Mouse (Mus musculus) midbrain, postnatal 0 days (tissue): ENCODE data around the gene Naaladl2. TPM values are rescaled to one million over a fixed set of nuclear protein-coding genes. Genes with fewer than 3 reads are reported as not detected.

Experiments used
- ATAC-seq: fragments of 200-750 bp; cut with Nextera tagmentation; 2 replicates; pipeline ENCODE4 v1.8.0; 2017; ENCODE audit warnings: moderate number of reproducible peaks, mild to moderate bottlenecking, moderate TSS enrichment, moderate library complexity; ENCODE audit not compliant: low FRiP score
- DNase-seq: peaks from one replicate; pipeline ENCODE4 v3.0.0-alpha.2; 2015; ENCODE audit warnings: low spot score
- H3K27ac ChIP-seq: fragments of 300-500 bp; sonication (generic); 2 replicates; pipeline ENCODE4 v1.5.1; 2014; ENCODE audit warnings: low read depth, mild to moderate bottlenecking, low read length, mixed read lengths
- H3K27me3 ChIP-seq: fragments of 300-500 bp; sonication (generic); 2 replicates; pipeline ENCODE4 v1.6.1; 2014; ENCODE audit warnings: low read length, control low read depth, mixed read lengths; ENCODE audit not compliant: insufficient read depth
- H3K36me3 ChIP-seq: fragments of 300-500 bp; sonication (generic); 2 replicates; pipeline ENCODE4 v1.6.1; 2014; ENCODE audit warnings: low read length, control low read depth, mixed read lengths; ENCODE audit not compliant: insufficient read depth
- H3K4me1 ChIP-seq: fragments of 300-500 bp; sonication (generic); 2 replicates; pipeline ENCODE4 v1.6.1; 2014; ENCODE audit warnings: mild to moderate bottlenecking, control low read depth, antibody characterized with exemption, low read length, mixed read lengths; ENCODE audit not compliant: insufficient read depth
- H3K4me2 ChIP-seq: fragments of 300-500 bp; sonication (generic); 2 replicates; pipeline ENCODE4 v1.6.1; 2014; ENCODE audit warnings: low read depth, mild to moderate bottlenecking, low read length, mixed read lengths; ENCODE audit not compliant: poor library complexity, severe bottlenecking
- H3K4me3 ChIP-seq: fragments of 300-500 bp; sonication (generic); 2 replicates; pipeline ENCODE4 v1.5.1; 2014; ENCODE audit warnings: low read depth, mild to moderate bottlenecking, low read length, moderate library complexity
- H3K9ac ChIP-seq: fragments of 300-500 bp; sonication (generic); replicated peaks from 2 replicates; pipeline ENCODE4 v1.6.1; 2014; ENCODE audit warnings: mild to moderate bottlenecking, low read length, moderate library complexity, mixed read lengths; ENCODE audit not compliant: poor library complexity, severe bottlenecking
- H3K9me3 ChIP-seq: fragments of 300-500 bp; sonication (generic); 2 replicates; pipeline ENCODE4 v1.6.1; 2016; ENCODE audit warnings: low read length, control low read depth
- CTCF ChIP-seq: IDR thresholded peaks from 2 replicates; pipeline ENCODE4 v1.5.1; 2016; ENCODE audit warnings: antibody characterized with exemption, mild to moderate bottlenecking
- WGBS: fragments of 180-500 bp; shearing (Covaris S2); extraction: QIAGEN DNeasy Blood & Tissue Kit; methylation state at CpG from one replicate; pipeline ENCODE4 v1.1.7; 2014; 5-methylcytosine and 5-hydroxymethylcytosine counted together
- polyA plus RNA-seq: library from polyadenylated mRNA; unstranded; fragments of >200 nt; fragmentation: Nextera tagmentation; extraction: Ambion mirVana; gene quantifications from 2 replicates; pipeline ENCODE4 v1.2.1, GENCODE M21; 2015
- total RNA-seq: library from RNA; depleted of rRNA; stranded (reverse); fragments of >200 nt; gene quantifications from 2 replicates; pipeline ENCODE4 v1.2.3, GENCODE M21; 2014

The Naaladl2 gene
- total and polyA plus RNA-seq, 2 experiments from 2014 or later: 1.1 to 2.9 TPM

- Histone ChIP-seq H3K4me2 (no peak overlapping the region), H3K36me3 (no peaks in the 10 kb centered on the region), H3K9me3 (no peaks in the 10 kb centered on the region), H3K27me3 (no peaks in the 10 kb centered on the region), H3K4me3 (no peak overlapping the region), H3K27ac (no peak overlapping the region), H3K4me1 (no peaks in the 10 kb centered on the region), H3K9ac (no peak overlapping the region)
- DNase-seq (peak; percentile 5), ATAC-seq (no peak)
- TF ChIP-seq CTCF: no peak
- WGBS: 11% methylated on average over 4 of the region's 4 CpGs
Observed at GRCm38 (mm10) chr3:25127864-25128263, 16.2 kb downstream of the Naaladl2 start.

DNA sequence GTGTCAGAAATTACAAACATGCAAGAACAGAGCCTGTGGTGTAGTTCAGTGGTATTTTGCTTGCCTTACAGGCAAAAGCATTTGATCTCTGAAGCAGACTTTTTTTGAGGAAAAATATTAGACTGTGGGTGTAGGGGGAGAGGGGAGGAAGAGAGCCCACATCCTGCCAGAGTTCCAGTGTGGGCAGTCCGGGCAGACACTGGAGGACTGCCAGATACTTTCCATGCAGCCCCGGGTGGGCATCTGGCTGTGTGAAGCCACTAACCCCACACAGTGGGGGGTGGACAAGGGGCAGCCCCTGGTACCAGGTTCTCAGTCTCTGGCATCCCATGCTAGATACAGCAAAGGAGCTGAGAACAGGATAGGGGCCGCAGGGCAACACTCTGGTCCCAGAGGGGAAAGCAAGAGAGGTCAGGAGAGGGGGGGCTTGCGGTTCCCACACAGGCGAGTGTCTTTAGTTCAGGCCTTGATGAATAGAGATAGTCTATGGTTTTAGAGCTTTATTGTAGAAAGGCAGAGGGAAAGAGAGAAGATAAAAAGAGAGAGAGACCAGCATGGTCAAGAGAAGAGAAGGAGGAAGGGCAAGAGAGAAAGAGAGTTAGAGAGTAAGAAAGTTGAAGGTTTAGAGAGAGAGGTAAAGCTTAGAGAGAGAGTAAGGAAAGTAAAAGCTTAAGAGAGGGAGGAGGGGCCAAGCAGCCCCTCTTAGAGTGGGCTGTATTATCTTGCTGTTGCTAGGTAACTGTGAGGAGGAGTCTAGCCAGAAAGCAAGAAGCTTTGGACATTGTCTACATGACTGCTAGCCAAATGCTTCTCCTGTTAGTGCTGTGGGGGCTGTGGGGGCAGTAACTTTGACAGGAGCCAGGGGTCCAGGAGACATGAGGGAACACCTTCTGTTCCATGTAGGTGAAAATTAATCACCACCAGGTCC is 18.9 kb downstream of the Naaladl2 start:
- no peaks in the 10 kb centered on the region for H3K27me3 ChIP-seq
- H3K4me3 ChIP-seq: no peak overlapping the region
- H3K9me3 ChIP-seq: no peaks in the 10 kb centered on the region
- H3K4me2 ChIP-seq: no peak overlapping the region
- TF ChIP-seq CTCF: no peak
- DNase-seq (no peak), ATAC-seq (no peak)
- H3K4me1 ChIP-seq: no peaks in the 10 kb centered on the region
- H3K27ac ChIP-seq: no peak overlapping the region
- no peak overlapping the region for H3K9ac ChIP-seq
- 10% methylated on average over 5 of the region's 5 CpGs for WGBS
- H3K36me3 ChIP-seq: no peaks in the 10 kb centered on the region

- no peak overlapping the region for H3K4me3 ChIP-seq
- no peaks in the 10 kb centered on the region for H3K4me1 ChIP-seq
- H3K4me2 ChIP-seq: no peak overlapping the region
- H3K36me3 ChIP-seq: no peaks in the 10 kb centered on the region
- ATAC-seq (no peak), DNase-seq (no peak)
- no peak for TF ChIP-seq CTCF
- H3K27ac ChIP-seq: no peak overlapping the region
- 96% methylated on average over 4 of the region's 4 CpGs for WGBS
- no peak overlapping the region for H3K9ac ChIP-seq
- no peaks in the 10 kb centered on the region for H3K27me3 ChIP-seq
- no peaks in the 10 kb centered on the region for H3K9me3 ChIP-seq
Observed at GRCm38 (mm10) chr3:25113107-25113506, 31.0 kb downstream of the Naaladl2 start.

DNA sequence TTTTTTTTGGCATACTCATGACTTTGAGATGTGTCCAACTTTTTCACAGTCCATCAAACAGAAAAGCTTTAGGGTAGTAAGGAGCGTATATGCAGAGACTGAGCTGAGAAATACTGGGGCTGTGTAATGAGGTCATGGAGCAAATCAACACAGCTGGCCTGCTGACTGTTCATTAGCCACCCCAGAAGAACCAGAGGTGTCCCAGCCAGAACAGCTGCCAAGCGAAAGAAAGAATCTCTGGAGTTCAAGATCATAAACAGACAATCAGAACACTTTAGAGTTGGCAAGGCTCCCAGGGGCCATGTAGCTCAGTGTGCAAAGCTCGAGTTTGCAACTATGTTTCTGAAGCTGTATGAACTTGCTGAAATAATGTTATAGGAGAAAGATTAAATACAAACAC is 35.1 kb downstream of the Naaladl2 start:
- H3K4me2 ChIP-seq: no peak overlapping the region
- no peaks in the 10 kb centered on the region for H3K9me3 ChIP-seq
- H3K27me3 ChIP-seq: no peaks in the 10 kb centered on the region
- DNase-seq (peak; percentile 65), ATAC-seq (no peak)
- no peak overlapping the region for H3K27ac ChIP-seq
- no peaks in the 10 kb centered on the region for H3K4me1 ChIP-seq
- TF ChIP-seq CTCF: no peak
- no peak overlapping the region for H3K4me3 ChIP-seq
- no peak overlapping the region for H3K9ac ChIP-seq
- H3K36me3 ChIP-seq: no peaks in the 10 kb centered on the region
- 67% methylated on average over 3 of the region's 3 CpGs for WGBS

- no peaks in the 10 kb centered on the region for H3K9me3 ChIP-seq
- no peak for DNase-seq
- H3K27me3 ChIP-seq: no peaks in the 10 kb centered on the region
- no peak for TF ChIP-seq CTCF
- no peak for ATAC-seq
- H3K4me2 ChIP-seq: no peak overlapping the region
- H3K4me1 ChIP-seq: no peaks in the 10 kb centered on the region
- H3K36me3 ChIP-seq: no peaks in the 10 kb centered on the region
- no peak overlapping the region for H3K27ac ChIP-seq
- no peak overlapping the region for H3K4me3 ChIP-seq
- 90% methylated on average over 2 of the region's 2 CpGs for WGBS
- no peak overlapping the region for H3K9ac ChIP-seq
Observed at GRCm38 (mm10) chr3:25092986-25093385, 51.1 kb downstream of the Naaladl2 start.

DNA sequence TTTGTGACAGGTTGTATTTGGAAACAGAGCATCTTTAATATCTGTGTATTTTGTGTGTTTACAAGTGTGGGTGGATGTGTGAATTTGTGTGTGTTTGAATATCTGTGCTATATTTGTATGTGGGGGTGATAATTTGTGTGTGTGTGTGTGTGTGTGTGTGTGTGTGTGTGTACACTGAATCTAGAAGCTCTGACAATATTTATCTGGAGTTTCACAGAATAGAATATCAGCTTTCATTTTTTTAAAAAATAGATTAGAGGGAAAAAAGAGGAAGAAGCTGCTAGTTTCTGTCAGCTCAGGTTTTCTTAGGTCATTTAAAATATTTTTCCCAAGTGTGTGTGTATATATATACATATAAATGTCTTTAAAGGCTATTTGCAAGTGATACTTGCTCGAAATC is 68.3 kb downstream of the Naaladl2 start:
- Histone ChIP-seq H3K9me3 (no peaks in the 10 kb centered on the region), H3K4me1 (no peaks in the 10 kb centered on the region), H3K27ac (no peak overlapping the region), H3K9ac (no peak overlapping the region), H3K36me3 (no peaks in the 10 kb centered on the region), H3K4me3 (no peak overlapping the region), H3K27me3 (no peaks in the 10 kb centered on the region), H3K4me2 (no peak overlapping the region)
- no peak for DNase-seq
- no peak for ATAC-seq
- TF ChIP-seq CTCF: no peak
- WGBS: 86% methylated on average over 1 of the region's 1 CpGs
